ENCODE assay signal across 34 mouse cellular contexts in the genomic region with DNA sequence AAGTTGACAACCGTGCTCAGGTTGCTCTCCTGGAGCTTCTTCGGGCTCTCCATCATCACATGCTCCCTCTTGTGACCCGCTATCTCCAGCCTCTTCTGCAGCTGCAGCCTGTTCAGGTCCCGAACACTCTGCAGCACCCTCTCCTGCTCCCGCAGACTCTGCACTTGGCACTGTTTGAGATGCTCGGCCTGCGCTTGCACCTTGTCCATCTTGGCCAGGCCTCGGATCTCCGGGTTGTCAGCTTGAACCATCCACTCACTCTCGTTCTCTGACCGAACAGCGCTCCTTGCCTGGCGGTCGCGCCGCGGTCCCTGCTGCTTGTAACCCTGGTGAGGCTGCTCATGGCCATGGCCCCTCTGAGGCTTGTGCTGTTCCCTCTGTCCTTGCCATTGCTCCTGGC. TPM values are rescaled to one million over a fixed set of nuclear protein-coding genes. Genes with fewer than 3 reads are reported as not detected.
DNase-seq lines count a peak whose midpoint lies in the region; ATAC-seq and TF ChIP-seq lines count a peak whose summit lies in the region.
"Had no signal": no experiment of that assay in that cellular context is flagged by ENCODE, and none has a peak within 500 bp of the region (broad histone marks: within the 10 kb centered on the region; RNA-seq: fewer than 3 reads in every experiment).

No protein-coding gene starts in this region.

- no peak overlapping the region for H3K4me3 ChIP-seq in midbrain, embryonic 10.5 days
- H3K4me3 ChIP-seq in midbrain, embryonic 16.5 days (ENCODE audit: low read depth, low read length) = no peak overlapping the region
- peak overlapping the region; percentile 41 for H3K4me3 ChIP-seq in ES-Bruce4 (ENCODE audit: low read depth, low read length)
- H3K4me3 ChIP-seq in ES-E14 (ENCODE audit: insufficient read depth in 1 of 2, low read depth in 1 of 2, low read length in 2 of 2, poor library complexity in 1 of 2, severe bottlenecking in 1 of 2) = peak overlapping the region; percentile 2 to 53; a peak in 3 of 4 replicates
- H3K4me3 ChIP-seq in limb, embryonic 10.5 days = no peak overlapping the region
- H3K4me3 ChIP-seq: forebrain, embryonic 10.5 days; forebrain, embryonic 13.5 days; gastrocnemius, adult 2 months; heart, embryonic 12.5 days; heart, embryonic 15.5 days; hindbrain, embryonic 10.5 days; hindbrain, embryonic 13.5 days; intestine, embryonic 15.5 days had no signal

- TF ChIP-seq POLR2A in ES-Bruce4 (IDR thresholded peaks at IDR 0.05; ENCODE audit: insufficient read depth, low read length) = no peak

- H3K9ac ChIP-seq in midbrain, embryonic 16.5 days (ENCODE audit: low read depth, low read length) = no peak overlapping the region
- H3K9ac ChIP-seq in ES-Bruce4 (ENCODE audit: low read depth, poor library complexity, severe bottlenecking) (no peak overlapping the region), ES-E14 (ENCODE audit: insufficient read depth, low read depth, low read length, poor library complexity, severe bottlenecking) (no peak overlapping the region)
- H3K9ac ChIP-seq: forebrain, embryonic 13.5 days; forebrain, postnatal 0 days; heart, embryonic 12.5 days; heart, embryonic 15.5 days; hindbrain, embryonic 13.5 days; intestine, embryonic 15.5 days had no signal

- ATAC-seq in midbrain, embryonic 16.5 days = no peak
- ATAC-seq: activated CD4-positive, CD25-positive, alpha-beta regulatory T cell, adult 4 months; CD4-positive, CD25-positive, alpha-beta regulatory T cell, adult 4 months; forebrain, embryonic 13.5 days; forebrain, postnatal 0 days; hindbrain, embryonic 16.5 days; intestine, embryonic 15.5 days had no signal

- no peak for TF ChIP-seq EP300 in ES-Bruce4 (IDR thresholded peaks at IDR 0.05; ENCODE audit: insufficient read depth, low read depth, low read length)

- in situ Hi-C loops in ES-E14 (cut with MboI; ENCODE audit: low sequenced_read_pairs in 2 of 2, unreplicated experiment in 2 of 2) = no loop called here

- H3K4me1 ChIP-seq in midbrain, embryonic 10.5 days = peaks cover 3% of the 10 kb centered on the region; the same call in 1 of the 2 replicates
- no peaks in the 10 kb centered on the region for H3K4me1 ChIP-seq in midbrain, embryonic 16.5 days (ENCODE audit: control insufficient read depth, insufficient read depth, low read length)
- H3K4me1 ChIP-seq in ES-Bruce4 (ENCODE audit: control insufficient read depth, insufficient read depth, low read length) = no peaks in the 10 kb centered on the region
- peaks cover 0 to 3% of the 10 kb centered on the region in 2 experiments; a peak in 1 of 4 replicates for H3K4me1 ChIP-seq in ES-E14 (ENCODE audit: control insufficient read depth in 2 of 2, insufficient read depth in 2 of 2, low read length in 2 of 2, poor library complexity in 1 of 2)
- H3K4me1 ChIP-seq in limb, embryonic 10.5 days = no peaks in the 10 kb centered on the region
- H3K4me1 ChIP-seq: forebrain, embryonic 10.5 days; heart, embryonic 12.5 days; heart, embryonic 15.5 days; hindbrain, embryonic 10.5 days; hindbrain, embryonic 13.5 days; intestine, embryonic 15.5 days had no signal

- H3K27ac ChIP-seq in midbrain, embryonic 10.5 days (replicated peaks) = 0 out of 2 replicates have a peak overlapping the region, but pooled peaks have one; percentile 6
- no peak overlapping the region for H3K27ac ChIP-seq in midbrain, embryonic 16.5 days (ENCODE audit: low read length)
- no peak overlapping the region for H3K27ac ChIP-seq in ES-Bruce4 (ENCODE audit: insufficient read depth, low read length)
- no peak overlapping the region for H3K27ac ChIP-seq in ES-E14 (ENCODE audit: insufficient read depth, low read depth, low read length, poor library complexity, severe bottlenecking)
- no peak overlapping the region for H3K27ac ChIP-seq in limb, embryonic 10.5 days
- H3K27ac ChIP-seq: forebrain, embryonic 10.5 days; forebrain, embryonic 13.5 days; gastrocnemius, adult 2 months; heart, embryonic 15.5 days; hindbrain, embryonic 10.5 days; hindbrain, embryonic 13.5 days; intestine, embryonic 15.5 days had no signal

- H3K4me2 ChIP-seq in midbrain, embryonic 16.5 days (ENCODE audit: low read length) = no peak overlapping the region
- H3K4me2 ChIP-seq: forebrain, embryonic 13.5 days; heart, embryonic 12.5 days; heart, embryonic 15.5 days; hindbrain, embryonic 13.5 days; intestine, embryonic 15.5 days had no signal

- H3K27me3 ChIP-seq in midbrain, embryonic 10.5 days (ENCODE audit: low read depth, poor library complexity, severe bottlenecking) = no peaks in the 10 kb centered on the region
- no peaks in the 10 kb centered on the region for H3K27me3 ChIP-seq in midbrain, embryonic 16.5 days (ENCODE audit: control insufficient read depth, insufficient read depth, low read depth, low read length)
- H3K27me3 ChIP-seq in ES-Bruce4 (ENCODE audit: control insufficient read depth, insufficient read depth, low read length, poor library complexity, severe bottlenecking) = no peaks in the 10 kb centered on the region
- peaks cover 10% of the 10 kb centered on the region for H3K27me3 ChIP-seq in limb, embryonic 10.5 days (ENCODE audit: low read depth, poor library complexity, severe bottlenecking)
- H3K27me3 ChIP-seq: forebrain, embryonic 13.5 days; hindbrain, embryonic 13.5 days; intestine, embryonic 15.5 days had no signal

- no peaks in the 10 kb centered on the region; the same call in 1 of the 2 replicates for H3K9me3 ChIP-seq in midbrain, embryonic 10.5 days (replicated peaks)
- H3K9me3 ChIP-seq in midbrain, embryonic 16.5 days (replicated peaks; ENCODE audit: control insufficient read depth, low read length, poor library complexity, severe bottlenecking) = no peaks in the 10 kb centered on the region; the same call in 1 of the 2 replicates
- H3K9me3 ChIP-seq in ES-Bruce4 (replicated peaks; ENCODE audit: control insufficient read depth, insufficient read depth, low read length, poor library complexity, severe bottlenecking) (no peaks in the 10 kb centered on the region), ES-E14 (ENCODE audit: control insufficient read depth, insufficient read depth, low read depth, low read length) (no peaks in the 10 kb centered on the region)
- no peaks in the 10 kb centered on the region for H3K9me3 ChIP-seq in limb, embryonic 10.5 days (replicated peaks)
- H3K9me3 ChIP-seq: forebrain, embryonic 10.5 days; forebrain, embryonic 13.5 days; heart, embryonic 12.5 days; heart, embryonic 15.5 days; hindbrain, embryonic 10.5 days; hindbrain, embryonic 13.5 days; intestine, embryonic 15.5 days had no signal

- DNase-seq in midbrain, embryonic 10.5 days (ENCODE audit: low spot score) = no peak
- DNase-seq in ES-E14 (ENCODE audit: low read depth, low spot score) = no peak
- peak; percentile 28 for DNase-seq in limb, embryonic 10.5 days (ENCODE audit: low spot score)
- no peak for DNase-seq in right cerebral cortex, postnatal 36 days (ENCODE audit: low spot score in 2 of 2)
- DNase-seq in thymus, postnatal 25 days = no peak
- DNase-seq: adrenal gland, adult 8-10 months; adrenal gland, postnatal 25 days; cerebellum, adult 18-20 months; cerebellum, adult 9-10 months; cerebellum, postnatal 14 days; forebrain, postnatal 0 days; gastrocnemius, adult 2 months; gastrocnemius, postnatal 14 days; heart, postnatal 10 days; heart, postnatal 36 days; kidney, adult 11 months had no signal

- WGBS in midbrain, embryonic 10.5 days = 86% methylated on average over 17 of the region's 17 CpGs
- WGBS in midbrain, embryonic 16.5 days = 92% methylated on average over 17 of the region's 17 CpGs
- WGBS in limb, embryonic 10.5 days = 85% methylated on average over 17 of the region's 17 CpGs

- no peak for TF ChIP-seq CTCF in ES-Bruce4 (IDR thresholded peaks at IDR 0.05; ENCODE audit: low read depth, low read length)

- no peaks in the 10 kb centered on the region for H3K36me3 ChIP-seq in midbrain, embryonic 10.5 days
- no peaks in the 10 kb centered on the region for H3K36me3 ChIP-seq in midbrain, embryonic 16.5 days (ENCODE audit: control insufficient read depth, insufficient read depth, low read length)
- no peaks in the 10 kb centered on the region for H3K36me3 ChIP-seq in ES-Bruce4 (ENCODE audit: control insufficient read depth, insufficient read depth, low read length, poor library complexity, severe bottlenecking)
- no peaks in the 10 kb centered on the region for H3K36me3 ChIP-seq in ES-E14 (ENCODE audit: control insufficient read depth, insufficient read depth, low read length, poor library complexity, severe bottlenecking)
- no peaks in the 10 kb centered on the region for H3K36me3 ChIP-seq in limb, embryonic 10.5 days
- H3K36me3 ChIP-seq: forebrain, embryonic 10.5 days; heart, embryonic 12.5 days; heart, embryonic 15.5 days; hindbrain, embryonic 10.5 days; hindbrain, embryonic 13.5 days; intestine, embryonic 15.5 days had no signal

TF ChIP-seq in ES-E14, 5 proteins besides CTCF, POLR2A, EP300 and RAD21:
- TF ChIP-seq ZNF384 (IDR thresholded peaks at IDR 0.05; ENCODE audit: low read depth, low read length) = no peak
- TF ChIP-seq HCFC1 (IDR thresholded peaks at IDR 0.05; ENCODE audit: borderline replicate concordance, insufficient read depth, low read length) = no peak
- no peak for TF ChIP-seq ZC3H11A (IDR thresholded peaks at IDR 0.05; ENCODE audit: borderline replicate concordance, low read depth, low read length)
- TF ChIP-seq CHD2 (IDR thresholded peaks at IDR 0.05; ENCODE audit: low read depth, low read length) = no peak
- TF ChIP-seq MAFK (IDR thresholded peaks at IDR 0.05; ENCODE audit: insufficient read depth, low read depth, low read length) = no peak

RNA-seq across cellular contexts. Expression of gene Ccdc185, which starts 1.1 kb away (rescaled TPM):
- polyA plus RNA-seq in midbrain, embryonic 10.5 days (2016; fragmentation: Nextera tagmentation; extraction: Ambion mirVana) = not detected in 2 replicates
- not detected in 2 replicates for polyA plus RNA-seq in midbrain, embryonic 16.5 days (2015; fragmentation: Nextera tagmentation; extraction: Ambion mirVana)
- not detected in 2 replicates for polyA plus RNA-seq in ES-Bruce4 (2011; ENCODE audit: insufficient read depth, insufficient read length, low read depth, missing spikeins)
- not detected in 2 replicates for total RNA-seq in ES-E14 (2012; rRNA removed)
- not detected in 2 replicates for polyA plus RNA-seq in limb, embryonic 10.5 days (2016; fragmentation: Nextera tagmentation; extraction: Ambion mirVana)
- total RNA-seq: adrenal gland, adult 8-10 months; adrenal gland, postnatal 25 days; forebrain, postnatal 0 days; gastrocnemius, adult 2 months; gastrocnemius, postnatal 14 days; gastrocnemius, postnatal 4 days; heart, adult 8-10 months; heart, postnatal 10 days; heart, postnatal 36 days had no signal
- polyA plus RNA-seq: activated CD4-positive, CD25-positive, alpha-beta regulatory T cell, adult 4 months; C2C12; CD4-positive, CD25-positive, alpha-beta regulatory T cell, adult 4 months; embryonic facial prominence, embryonic 11.5 days; embryonic facial prominence, embryonic 14.5 days; forebrain, embryonic 10.5 days; forebrain, embryonic 13.5 days; forebrain, postnatal 0 days; frontal cortex, adult 2 months; heart, embryonic 12.5 days; heart, embryonic 15.5 days; hindbrain, embryonic 10.5 days; hindbrain, embryonic 13.5 days; hindbrain, embryonic 16.5 days; intestine, embryonic 15.5 days had no signal

RNA-seq across cellular contexts. Expression of gene Susd4, which starts 15.8 kb away (rescaled TPM):
- 16.5 and 19.9 TPM in 2 replicates for polyA plus RNA-seq in midbrain, embryonic 10.5 days (2016; fragmentation: Nextera tagmentation; extraction: Ambion mirVana)
- polyA plus RNA-seq in midbrain, embryonic 16.5 days (2015; fragmentation: Nextera tagmentation; extraction: Ambion mirVana) = 86.7 and 89.4 TPM in 2 replicates
- polyA plus RNA-seq in ES-Bruce4 (2011; ENCODE audit: insufficient read depth, insufficient read length, low read depth, missing spikeins) = 23.6 and 24.6 TPM in 2 replicates
- 4.1 and 7.7 TPM in 2 replicates for total RNA-seq in ES-E14 (2012; rRNA removed)
- polyA plus RNA-seq in limb, embryonic 10.5 days (2016; fragmentation: Nextera tagmentation; extraction: Ambion mirVana) = 11.5 and 11.7 TPM in 2 replicates

Comparison
In these comparisons a context has a peak if more than half of its experiments do, and no peak if none do; other contexts are left out.
1. H3K4me3 ChIP-seq: peak in ES-Bruce4 (single experiment) and ES-E14 (2 of 2); none in midbrain, embryonic 10.5 days (single experiment), midbrain, embryonic 16.5 days (single experiment) and limb, embryonic 10.5 days (single experiment).